Mouse (Mus musculus) heart, adult 18-20 months (tissue): Measurements from ENCODE around the gene Acer3. TPM values are rescaled to one million over a fixed set of nuclear protein-coding genes. Genes with fewer than 3 reads are reported as not detected.

Source experiments
- DNase-seq, 2 experiments: peaks; one replicate each; pipeline ENCODE4 v3.0.0; 2021 to 2022; ENCODE audit warnings: mixed read lengths in 1 of 2
- long read RNA-seq, 2 experiments: library from polyadenylated mRNA; stranded (forward); transcript quantifications; one replicate each; pipeline ENCODE4 v2.0.0; 2021
- total RNA-seq, 2 experiments: library from RNA; stranded (reverse); gene quantifications; 2 replicates each; pipeline ENCODE4 v1.2.3; 2021

Acer3 gene
- 10 to 100 TPM; 10.1 to 11.7 TPM for total RNA-seq
- long read RNA-seq, experiment 1, full-length matches to known transcripts, result 2 of 4 reads
- long read RNA-seq, experiment 1, partial matches to known transcripts, result 0 of 4 reads
- long read RNA-seq, experiment 1, other reads (novel, unspliced or antisense), result 2 of 4 reads
- long read RNA-seq, experiment 2, full-length matches to known transcripts, result 3 of 5 reads
- long read RNA-seq, experiment 2, partial matches to known transcripts, result 0 of 5 reads
- long read RNA-seq, experiment 2, other reads (novel, unspliced or antisense), result 2 of 5 reads

DNA sequence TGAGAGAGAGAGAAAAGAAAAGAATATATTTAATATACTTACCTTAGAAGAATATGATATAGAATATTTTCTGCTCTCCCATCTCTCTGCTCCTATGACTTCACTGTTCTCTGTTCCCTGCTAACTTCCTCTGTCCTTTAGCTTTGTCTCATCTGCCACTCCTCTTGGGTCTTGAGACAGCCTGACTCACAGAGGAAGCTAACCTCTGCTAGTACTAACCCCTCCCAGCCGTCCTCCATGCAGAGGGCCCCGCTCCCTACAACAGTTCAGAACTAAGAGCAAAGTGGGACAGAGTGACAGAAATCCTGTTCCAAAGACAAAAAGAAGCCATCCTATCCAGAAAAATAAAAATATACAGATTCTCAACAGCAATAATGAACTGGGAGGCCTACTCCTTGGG, at the start of gene Acer3:
Gene Acer3 (minus strand): TSS at position 126 of the 400 bp plus-strand sequence.
- peak in 1 of 2 experiments; percentile 43 for DNase-seq

GRCm38 (mm10) chr7:98369762-98370369, 48.9 kb upstream of the Acer3 start:
- DNase-seq, result no peak

DNA sequence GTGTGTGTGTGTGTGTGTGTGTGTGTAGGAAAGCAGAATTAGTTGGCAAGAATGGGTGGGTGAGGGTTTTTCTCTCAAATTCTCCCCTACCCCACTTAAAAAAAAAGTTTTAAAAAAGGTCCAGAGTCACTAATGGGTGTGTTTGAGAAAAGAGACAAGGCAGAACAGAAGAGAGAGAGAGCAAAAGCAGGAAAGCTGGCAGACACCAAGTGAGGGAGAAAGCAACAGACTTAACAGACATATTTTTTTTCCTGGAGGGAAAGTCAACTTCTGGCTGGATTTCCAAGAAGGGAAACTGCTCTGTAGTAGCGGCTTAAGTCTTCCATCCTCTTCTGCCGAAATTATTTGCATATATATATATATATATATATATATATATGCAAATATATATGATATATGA, 40.7 kb upstream of the Acer3 start:
- no peak for DNase-seq

DNA sequence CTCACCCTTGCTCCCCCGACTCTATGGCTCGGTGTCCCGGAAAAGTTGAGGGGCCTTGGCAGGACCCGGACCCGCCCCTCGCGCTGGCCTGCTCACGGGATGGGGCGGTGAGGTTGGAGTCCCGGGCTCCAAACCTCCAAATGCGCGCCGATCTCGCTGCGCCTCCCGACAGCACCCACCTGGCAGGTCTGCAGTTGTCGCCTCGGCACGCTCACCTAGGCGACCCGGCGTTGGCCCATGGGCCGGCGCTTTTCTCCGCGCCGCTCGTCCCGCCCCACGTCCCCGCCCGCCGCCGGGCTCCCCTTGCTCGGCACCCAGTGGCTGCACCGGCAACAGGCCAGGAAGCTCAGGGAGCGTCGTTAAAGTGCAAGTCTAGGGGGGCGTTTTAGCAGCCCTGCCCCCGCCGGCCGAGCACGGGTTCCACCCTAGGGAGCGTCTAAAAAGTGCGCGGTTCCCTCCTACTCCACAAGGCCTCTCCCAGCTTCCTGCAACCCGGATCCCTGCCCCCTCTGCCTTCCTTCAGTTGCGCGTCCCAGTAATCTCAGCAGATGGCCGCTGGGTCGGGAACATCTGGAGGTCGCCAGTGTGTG, 40.1 kb upstream of the Acer3 start, which contains the start of gene Tsku:
Gene Tsku (minus strand): TSS at position 266 of the 590 bp plus-strand sequence.
- DNase-seq, result peak; percentile 94 to 95

- peak in 1 of 2 experiments; percentile 57 for DNase-seq
Observed at GRCm38 (mm10) chr7:98360621-98360990, 39.6 kb upstream of the Acer3 start.

DNA sequence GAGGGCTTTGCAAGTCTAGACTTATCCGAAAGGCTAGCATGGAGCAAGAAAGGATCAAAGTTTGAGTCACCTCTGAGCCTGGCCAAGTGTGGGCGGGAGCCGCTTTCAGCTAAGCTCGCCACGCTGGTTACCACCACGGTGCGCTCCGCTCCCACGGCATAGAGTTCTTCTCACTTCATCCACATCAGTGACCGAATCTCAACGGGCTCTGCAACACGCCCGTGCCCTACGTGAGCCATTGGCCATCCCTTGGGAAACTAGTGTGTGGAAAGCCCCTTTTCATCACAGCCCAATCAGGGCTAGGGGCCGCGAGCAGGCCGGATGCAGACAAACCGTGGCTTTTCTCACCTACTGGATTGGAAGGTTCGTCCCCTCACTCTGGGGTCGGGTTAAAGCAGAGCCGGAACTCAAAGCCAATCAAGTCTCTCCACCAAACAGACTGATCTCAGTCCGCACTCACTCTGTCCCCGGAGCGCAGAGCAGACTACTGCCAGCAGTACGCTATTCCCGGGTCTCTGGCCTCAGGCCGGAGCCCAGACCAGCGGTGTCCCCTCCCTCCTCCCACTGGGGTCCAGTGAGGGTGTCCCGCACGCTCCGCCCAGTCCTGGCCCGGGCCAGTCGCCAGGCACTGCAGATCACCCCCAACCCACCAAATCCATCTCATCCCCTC, 39.1 kb upstream of the Acer3 start:
- DNase-seq, result peak; percentile 63 to 72

GRCm38 (mm10) chr7:98358016-98358415, 37.0 kb upstream of the Acer3 start:
- no peak for DNase-seq

GRCm38 (mm10) chr7:98357324-98357723, 36.3 kb upstream of the Acer3 start:
- no peak for DNase-seq

- no peak for DNase-seq
Observed at GRCm38 (mm10) chr7:98354921-98355310, 33.9 kb upstream of the Acer3 start.

DNA sequence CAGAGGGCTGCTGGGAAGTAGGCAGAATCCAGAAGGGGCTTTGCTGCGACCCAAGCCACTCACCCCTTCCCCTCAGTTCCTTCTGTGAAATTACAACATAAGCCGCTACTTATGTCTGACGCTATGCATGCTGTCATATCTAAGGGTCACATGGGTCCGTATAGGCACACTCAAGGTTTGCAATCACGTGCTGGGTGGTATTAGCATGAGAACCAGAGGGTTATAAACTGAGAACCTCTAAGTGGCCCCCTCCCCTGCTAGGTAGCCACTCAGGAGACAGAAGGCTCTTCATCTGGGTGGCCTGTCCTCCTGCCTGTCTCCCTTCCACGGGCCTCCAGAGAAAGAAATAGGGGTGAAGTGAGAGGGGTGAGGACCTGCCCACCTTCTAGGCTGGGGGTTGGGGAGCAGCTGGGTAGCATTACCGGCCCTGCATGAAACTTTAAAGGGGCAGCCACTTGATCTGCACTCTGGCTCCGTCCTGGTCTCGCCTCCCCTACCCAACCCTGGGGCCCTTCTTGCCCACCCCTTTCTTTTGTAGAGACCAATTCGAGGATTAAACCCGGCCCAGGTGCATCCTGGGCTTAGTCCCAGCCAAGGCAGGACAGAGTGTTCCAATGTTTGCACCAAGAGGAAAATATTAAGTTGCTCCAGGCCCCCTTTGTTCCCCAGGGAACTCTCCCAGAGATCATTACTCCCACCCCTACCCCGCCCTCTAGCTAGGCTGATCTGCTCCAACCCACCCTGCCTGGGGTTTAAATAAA, 33.3 kb upstream of the Acer3 start:
- peak in 1 of 2 experiments; percentile 12 for DNase-seq

DNA sequence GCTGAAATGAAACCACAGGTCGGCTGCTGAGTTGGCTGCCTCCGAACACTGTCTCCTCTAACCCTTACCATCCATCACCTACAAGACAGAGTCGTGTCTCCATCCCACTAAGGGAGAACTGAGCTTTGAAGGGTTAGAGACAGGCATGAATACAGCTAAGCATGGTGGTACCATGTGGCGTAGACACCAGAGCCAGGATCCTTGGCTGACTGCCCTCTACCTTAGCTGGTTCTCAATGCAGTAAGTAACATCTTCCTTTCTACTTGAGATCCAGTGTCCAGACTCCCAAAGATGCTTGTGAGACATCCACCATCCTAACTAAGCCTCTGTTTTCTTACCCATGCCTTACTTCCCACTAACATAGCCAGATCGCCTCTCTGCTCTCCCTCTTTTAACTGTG, 32.6 kb upstream of the Acer3 start:
- no peak for DNase-seq

DNA sequence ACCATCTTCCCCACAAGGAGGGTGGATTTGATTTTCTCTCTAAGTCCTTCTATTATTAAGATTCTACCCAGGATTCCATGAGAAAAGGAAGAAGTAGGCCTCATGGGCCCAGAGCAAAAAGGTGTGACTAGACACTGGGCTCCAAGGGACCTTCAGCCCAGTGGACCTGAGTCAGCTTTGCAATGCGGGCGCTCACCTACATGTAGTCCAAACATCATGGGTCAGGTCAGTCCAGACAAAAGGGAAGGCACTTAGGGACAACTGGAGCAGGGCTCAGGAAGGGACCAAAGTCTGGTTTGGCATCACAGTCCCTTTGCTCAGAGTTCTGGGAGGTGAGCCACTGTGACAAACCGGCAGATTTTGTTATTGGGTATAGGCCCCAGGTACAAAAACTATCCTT, 30.5 kb upstream of the Acer3 start:
- no peak for DNase-seq

GRCm38 (mm10) chr7:98349821-98350220, 28.8 kb upstream of the Acer3 start:
- DNase-seq, result no peak

- DNase-seq, result peak; percentile 77 to 94
Observed at GRCm38 (mm10) chr7:98349096-98349495, 28.1 kb upstream of the Acer3 start.

GRCm38 (mm10) chr7:98348043-98348442, 27.0 kb upstream of the Acer3 start:
- peak; percentile 62 to 85 for DNase-seq

- no peak for DNase-seq
Observed at GRCm38 (mm10) chr7:98347471-98347870, 26.5 kb upstream of the Acer3 start.

DNA sequence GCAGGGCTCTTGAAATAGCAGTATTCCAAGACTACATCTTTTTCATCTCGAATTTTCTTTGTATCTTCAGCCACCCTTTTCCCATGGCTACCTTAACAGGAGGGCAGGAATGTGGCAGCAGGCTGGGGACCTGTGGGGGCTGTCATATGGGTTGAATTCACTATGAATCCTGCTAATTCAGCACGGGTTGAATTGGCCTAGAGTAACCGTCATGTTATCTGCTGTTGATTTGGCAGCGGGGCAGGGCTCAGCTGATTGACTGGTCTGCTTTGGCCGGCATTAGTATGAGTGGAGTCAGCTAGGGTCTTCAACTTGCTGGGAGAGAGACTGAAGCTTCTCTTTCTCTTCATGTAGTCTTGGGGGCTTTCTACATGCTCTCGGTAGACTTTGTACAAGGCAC, 24.0 kb upstream of the Acer3 start:
- DNase-seq, result no peak

DNA sequence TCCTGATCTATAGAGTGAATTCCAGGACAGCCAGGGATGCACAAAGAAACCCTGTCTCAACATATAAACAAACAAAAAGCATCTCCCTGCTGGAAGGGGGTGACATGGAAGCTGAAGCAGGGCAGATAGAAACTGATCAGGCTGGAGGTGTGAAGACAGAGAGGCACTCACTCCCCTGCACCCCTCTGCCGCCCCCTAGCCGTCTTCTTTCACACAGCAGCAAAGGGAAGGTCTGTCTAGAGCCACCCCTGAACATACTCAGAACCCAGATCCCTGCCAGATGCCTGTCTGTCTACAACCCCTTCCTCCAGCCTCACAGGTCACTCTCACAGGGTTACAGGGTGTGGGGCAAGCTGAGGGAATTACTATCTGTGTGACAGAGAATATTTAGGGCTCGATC, 23.4 kb upstream of the Acer3 start:
- DNase-seq, result peak in 1 of 2 experiments; percentile 74

DNA sequence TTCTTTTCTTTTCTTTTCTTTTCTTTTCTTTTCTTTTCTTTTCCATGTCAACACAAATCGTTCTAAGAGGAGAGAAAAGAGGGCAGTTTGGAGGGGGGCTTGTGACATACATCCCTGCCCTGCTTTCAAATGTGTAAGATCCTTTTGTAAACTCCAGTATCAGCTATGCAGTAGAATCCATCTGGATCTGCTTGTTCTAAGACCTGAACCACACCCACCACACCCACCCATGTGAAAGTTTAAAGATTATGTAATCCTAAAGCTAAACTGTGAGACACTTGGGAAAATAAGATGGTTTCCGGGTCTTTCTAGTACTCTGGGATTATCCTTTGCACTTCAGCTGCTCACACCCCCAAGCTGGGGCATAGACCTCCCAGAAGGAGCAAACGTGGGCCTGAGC, 21.2 kb upstream of the Acer3 start:
- no peak for DNase-seq

DNA sequence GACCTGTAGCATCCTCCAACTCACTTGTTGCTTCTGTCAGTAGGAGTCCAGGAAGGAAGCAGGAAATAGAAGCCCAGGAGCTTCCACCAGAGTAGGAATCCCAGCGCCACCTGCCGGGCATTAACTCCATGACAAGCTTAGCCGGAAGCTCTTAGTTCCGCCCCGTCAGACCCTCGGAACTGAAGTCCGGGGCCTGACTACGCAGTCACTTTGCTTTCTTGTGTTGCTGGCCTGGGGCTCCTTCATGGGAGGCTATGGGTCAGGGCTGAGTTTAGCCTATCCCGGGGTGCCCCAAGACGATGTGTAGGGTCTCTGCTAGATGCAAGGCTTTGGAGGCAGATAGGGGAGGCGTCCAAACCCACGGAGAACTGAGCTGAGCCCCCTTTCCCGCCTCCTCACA, 20.5 kb upstream of the Acer3 start:
- DNase-seq, result peak; percentile 89 to 95

GRCm38 (mm10) chr7:98340343-98340742, 19.3 kb upstream of the Acer3 start:
- no peak for DNase-seq

DNA sequence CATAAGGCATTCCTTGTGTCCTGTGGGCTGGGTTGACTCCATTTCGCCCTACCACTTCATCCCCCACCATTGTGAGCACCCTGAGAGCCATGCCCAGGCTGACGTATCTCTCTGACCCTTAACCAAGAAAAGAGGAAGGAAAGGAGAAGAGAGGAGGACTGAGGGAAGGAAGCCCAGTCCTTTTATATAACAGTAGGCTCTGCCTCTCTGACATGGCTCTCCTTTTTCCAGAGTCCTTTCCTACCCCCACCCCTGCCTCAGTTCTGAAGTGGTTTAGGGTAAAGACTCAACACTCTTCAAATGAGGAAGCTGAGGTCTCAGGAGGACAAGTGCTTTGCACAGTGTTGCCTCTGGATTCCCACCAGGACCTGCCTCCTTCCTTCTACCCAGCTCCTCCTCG, 13.0 kb upstream of the Acer3 start:
- no peak for DNase-seq
